Mouse (Mus musculus) intestine, postnatal 0 days (tissue): ENCODE data around the gene RPS10-NUDT3. TPM values are rescaled to one million over a fixed set of nuclear protein-coding genes. Genes with fewer than 3 reads are reported as not detected.
A peak's percentile ranks its signal among the peaks of the same experiment; 100 is the strongest.

Experiments used
- ATAC-seq: fragments of 200-750 bp; cut with Nextera tagmentation; 2 replicates; pipeline ENCODE4 v1.8.0; 2017; ENCODE audit warnings: mild to moderate bottlenecking, moderate TSS enrichment, moderate library complexity
- H3K27ac ChIP-seq: fragments of 300-500 bp; sonication (generic); 2 replicates; pipeline ENCODE4 v1.5.1; 2014; ENCODE audit warnings: mild to moderate bottlenecking, low read depth, low read length, moderate library complexity
- H3K27me3 ChIP-seq: fragments of 300-500 bp; sonication (generic); replicated peaks from 2 replicates; pipeline ENCODE4 v1.6.1; 2014; ENCODE audit warnings: low read length, mixed read lengths; ENCODE audit not compliant: control insufficient read depth, insufficient read depth
- H3K36me3 ChIP-seq: fragments of 300-500 bp; sonication (generic); 2 replicates; pipeline ENCODE4 v1.6.1; 2014; ENCODE audit warnings: mild to moderate bottlenecking, moderate library complexity; ENCODE audit not compliant: control insufficient read depth, insufficient read depth
- H3K4me1 ChIP-seq: fragments of 300-500 bp; sonication (generic); replicated peaks from 2 replicates; pipeline ENCODE4 v1.6.1; 2014; ENCODE audit warnings: antibody characterized with exemption, low read length, mixed read lengths; ENCODE audit not compliant: control insufficient read depth, insufficient read depth
- H3K4me2 ChIP-seq: fragments of 300-500 bp; sonication (generic); replicated peaks from 2 replicates; pipeline ENCODE4 v1.6.1; 2014; ENCODE audit warnings: low read depth, mild to moderate bottlenecking, moderate library complexity
- H3K4me3 ChIP-seq: fragments of 300-500 bp; sonication (generic); 2 replicates; pipeline ENCODE4 v1.5.1; 2014; ENCODE audit warnings: low read depth, low read length
- H3K9ac ChIP-seq: fragments of 300-500 bp; sonication (generic); 2 replicates; pipeline ENCODE4 v1.6.1; 2014; ENCODE audit warnings: mild to moderate bottlenecking, low read depth, low read length
- H3K9me3 ChIP-seq: fragments of 300-500 bp; sonication (generic); 2 replicates; pipeline ENCODE4 v1.6.1; 2016; ENCODE audit warnings: mixed run types; ENCODE audit not compliant: control insufficient read depth
- CTCF ChIP-seq: sonication (generic); IDR thresholded peaks from 2 replicates; pipeline ENCODE4 v1.5.1; 2016; ENCODE audit warnings: low read depth, mild to moderate bottlenecking, control low read depth, antibody characterized with exemption, moderate library complexity
- WGBS: fragments of 180-500 bp; shearing (Covaris S2); extraction: QIAGEN DNeasy Blood & Tissue Kit; methylation state at CpG from one replicate; pipeline ENCODE4 v1.1.7; 2014; 5-methylcytosine and 5-hydroxymethylcytosine counted together
- polyA plus RNA-seq: library from polyadenylated mRNA; unstranded; fragments of >200 nt; fragmentation: Nextera tagmentation; extraction: Ambion mirVana; gene quantifications from 2 replicates; pipeline ENCODE4 v1.2.1, GENCODE M21; 2015

RPS10-NUDT3 gene
- polyA plus RNA-seq, 1 experiment from 2014 or later: not detected

DNA sequence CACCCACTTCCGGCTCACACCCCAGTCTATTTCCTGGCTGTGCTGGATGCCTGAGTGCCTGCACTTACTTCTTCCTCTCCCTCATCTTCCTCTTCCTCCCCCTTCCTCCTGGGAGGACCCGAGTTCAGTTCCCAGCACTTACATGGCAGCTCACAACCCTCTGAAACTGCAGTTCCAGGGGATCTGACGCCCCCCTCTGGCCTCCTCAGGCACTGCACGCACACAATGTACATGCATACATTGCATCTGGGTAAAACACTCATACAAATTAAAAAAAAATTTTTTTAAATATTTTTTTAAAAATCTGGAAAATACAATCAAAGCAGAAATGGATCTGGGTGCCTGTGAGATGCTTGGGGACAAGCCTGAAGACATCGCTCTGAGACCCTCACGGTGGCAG lies 36.7 kb upstream of the RPS10-NUDT3 start:
- TF ChIP-seq CTCF: no peak
- H3K4me3 ChIP-seq: no peak overlapping the region
- ATAC-seq: no peak
- WGBS: 78% methylated on average over 6 of the region's 6 CpGs
- H3K9ac ChIP-seq: no peak overlapping the region
- no peaks in the 10 kb centered on the region for H3K36me3 ChIP-seq
- H3K9me3 ChIP-seq: no peaks in the 10 kb centered on the region
- no peaks in the 10 kb centered on the region for H3K4me1 ChIP-seq
- no peaks in the 10 kb centered on the region for H3K27me3 ChIP-seq
- H3K27ac ChIP-seq: no peak overlapping the region
- no peak overlapping the region for H3K4me2 ChIP-seq

DNA sequence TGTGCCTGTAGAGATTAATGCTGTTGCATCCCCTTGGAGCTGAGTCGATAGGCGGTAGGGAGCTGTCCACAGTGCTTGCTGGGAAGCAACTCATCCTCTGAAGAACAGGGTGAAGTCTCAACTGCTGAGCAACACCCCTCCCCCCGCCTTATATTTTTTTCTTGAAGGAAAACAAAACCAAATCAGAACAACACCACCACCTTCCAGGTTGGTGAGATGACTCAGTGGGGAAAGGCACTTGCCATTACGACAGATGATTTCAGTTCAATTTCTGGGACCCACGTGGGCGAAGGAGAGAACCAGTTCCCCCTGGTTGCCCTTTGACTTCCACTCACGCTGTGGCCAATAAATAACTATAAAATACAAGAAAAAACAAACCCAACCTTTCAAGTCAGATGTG lies 23.7 kb upstream of the RPS10-NUDT3 start:
- no peak for TF ChIP-seq CTCF
- Histone ChIP-seq H3K27me3 (peaks cover 30% of the 10 kb centered on the region), H3K27ac (no peak overlapping the region), H3K4me1 (no peaks in the 10 kb centered on the region), H3K9ac (no peak overlapping the region), H3K4me3 (no peak overlapping the region), H3K9me3 (no peaks in the 10 kb centered on the region), H3K4me2 (no peak overlapping the region), H3K36me3 (no peaks in the 10 kb centered on the region)
- 55% methylated on average over 7 of the region's 7 CpGs for WGBS
- no peak for ATAC-seq

DNA sequence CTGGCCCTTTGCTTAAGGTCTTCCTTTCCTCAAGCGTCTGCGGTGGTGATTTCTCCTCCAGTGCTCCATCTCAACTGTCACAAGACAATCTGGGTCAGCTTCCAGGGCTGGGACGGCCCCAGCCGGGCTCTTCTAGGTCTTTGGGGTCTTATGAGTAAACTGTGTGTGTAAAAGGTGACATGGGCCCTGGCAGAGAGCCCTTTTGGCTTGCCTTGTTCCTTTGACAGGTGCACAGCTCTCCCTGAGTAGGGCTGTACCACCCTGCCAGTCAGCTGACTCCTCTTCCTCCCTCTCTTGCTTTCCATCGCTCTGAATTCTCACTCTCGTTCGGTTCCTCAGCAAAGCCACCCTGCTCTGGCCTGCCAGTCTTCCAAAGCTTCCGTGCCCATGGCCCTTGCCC lies 22.1 kb upstream of the RPS10-NUDT3 start:
- H3K9ac ChIP-seq: no peak overlapping the region
- no peaks in the 10 kb centered on the region for H3K9me3 ChIP-seq
- H3K4me3 ChIP-seq: no peak overlapping the region
- WGBS: 69% methylated on average over 8 of the region's 8 CpGs
- no peaks in the 10 kb centered on the region for H3K36me3 ChIP-seq
- H3K27ac ChIP-seq: no peak overlapping the region
- H3K4me1 ChIP-seq: no peaks in the 10 kb centered on the region
- TF ChIP-seq CTCF: no peak
- ATAC-seq: no peak
- peaks cover 30% of the 10 kb centered on the region for H3K27me3 ChIP-seq
- H3K4me2 ChIP-seq: no peak overlapping the region

DNA sequence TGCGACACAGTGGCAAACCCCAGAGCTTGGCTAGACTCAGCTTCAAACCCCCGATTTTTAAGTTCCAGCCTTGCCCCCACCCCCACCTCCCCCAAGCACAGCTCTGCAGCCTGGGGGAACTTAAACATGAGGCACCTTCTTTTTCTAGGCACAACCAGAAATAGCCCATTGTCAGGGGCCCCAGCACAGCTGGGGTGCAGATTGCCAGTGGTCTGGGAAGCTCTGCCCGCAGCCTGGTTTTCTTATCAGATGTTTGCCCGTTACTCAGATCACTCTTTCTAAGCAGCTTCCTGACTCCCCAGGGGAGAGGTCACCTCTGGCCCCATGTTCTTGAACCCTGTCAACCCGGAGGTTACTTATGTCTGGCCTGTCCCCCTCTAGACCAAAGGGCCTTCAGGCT lies 21.4 kb upstream of the RPS10-NUDT3 start:
- ATAC-seq: no peak
- Histone ChIP-seq H3K4me2 (no peak overlapping the region), H3K9ac (no peak overlapping the region), H3K4me3 (no peak overlapping the region), H3K9me3 (no peaks in the 10 kb centered on the region), H3K4me1 (no peaks in the 10 kb centered on the region), H3K36me3 (no peaks in the 10 kb centered on the region), H3K27ac (no peak overlapping the region), H3K27me3 (peaks cover 30% of the 10 kb centered on the region)
- WGBS: 15% methylated on average over 5 of the region's 5 CpGs
- no peak for TF ChIP-seq CTCF

DNA sequence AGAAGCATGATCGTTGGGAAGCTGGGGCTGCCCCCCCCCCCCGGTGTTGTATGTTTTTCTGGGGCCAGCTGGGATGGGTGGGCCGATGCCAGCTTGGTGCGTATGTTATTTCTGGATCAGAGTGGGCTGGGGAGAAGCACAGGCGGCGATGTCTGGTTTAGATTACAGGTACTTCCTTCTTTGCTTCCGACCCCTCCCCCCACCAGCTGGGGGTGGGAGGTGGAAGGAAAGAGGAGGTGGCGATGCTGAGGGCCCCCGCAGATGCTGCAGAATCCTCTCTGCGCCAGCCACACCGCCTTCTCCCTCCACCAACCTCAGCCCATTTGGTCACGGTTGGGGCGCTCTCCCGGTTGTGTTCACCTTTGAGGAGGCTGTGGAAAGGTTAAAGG lies 21.0 kb upstream of the RPS10-NUDT3 start:
- ATAC-seq: no peak
- Histone ChIP-seq H3K36me3 (no peaks in the 10 kb centered on the region), H3K27ac (no peak overlapping the region), H3K9ac (no peak overlapping the region), H3K4me1 (no peaks in the 10 kb centered on the region), H3K27me3 (peaks cover 30% of the 10 kb centered on the region), H3K4me3 (peak overlapping the region; percentile 41; the same call in 1 of the 2 replicates), H3K4me2 (peak overlapping the region; percentile 65; the same call in 1 of the 2 replicates), H3K9me3 (no peaks in the 10 kb centered on the region)
- WGBS: 9% methylated on average over 14 of the region's 14 CpGs
- TF ChIP-seq CTCF: no peak

DNA sequence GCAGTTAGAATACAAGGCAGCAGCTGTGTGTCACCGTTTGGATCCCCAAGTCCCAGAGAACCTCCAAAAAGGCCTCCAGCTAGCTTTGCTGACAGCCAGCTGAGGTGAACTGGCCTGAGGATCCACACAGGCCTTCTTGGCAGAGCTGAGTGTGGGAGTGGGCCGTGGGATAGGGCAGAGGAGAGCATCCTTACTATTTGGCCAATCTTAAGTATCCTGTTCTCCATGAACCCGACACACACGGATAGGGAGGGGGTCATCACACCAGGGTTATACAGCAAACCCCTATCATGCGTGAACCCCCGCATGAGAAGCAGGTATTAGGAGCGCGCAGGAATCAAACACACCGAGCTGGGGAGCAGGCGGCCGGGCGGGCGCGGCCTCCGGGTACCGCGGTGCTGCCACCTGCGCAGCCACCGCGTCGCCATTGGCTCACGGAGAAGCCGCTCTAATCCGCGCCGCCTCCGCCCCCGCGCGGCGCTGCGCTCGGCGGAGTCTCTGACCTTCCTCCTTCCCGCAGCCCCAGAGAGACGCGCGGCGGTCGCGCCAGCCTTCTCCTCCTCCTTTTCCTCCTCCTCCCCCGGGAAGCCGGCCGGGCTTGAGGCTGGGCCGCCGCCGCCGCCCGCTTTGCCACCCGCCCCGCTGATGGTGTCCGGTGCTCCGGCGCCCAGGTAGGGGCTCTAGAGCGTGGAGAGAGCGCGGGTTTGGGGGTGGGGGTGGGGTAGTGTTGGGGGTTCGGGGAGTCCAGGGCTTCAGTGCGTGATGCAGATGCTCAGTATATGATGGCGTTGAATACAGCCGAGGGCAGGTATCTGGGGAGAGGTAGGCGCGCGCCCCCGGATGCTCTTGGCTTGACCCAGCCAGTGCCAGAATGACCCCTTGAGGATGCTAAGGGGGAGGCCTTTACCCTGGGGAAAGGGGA lies 20.3 kb upstream of the RPS10-NUDT3 start, which contains the start of gene Pacsin1:
Gene Pacsin1 (plus strand): TSS at position 421 of the 922 bp plus-strand sequence.
- Histone ChIP-seq H3K4me1 (no peaks in the 10 kb centered on the region), H3K9ac (peak within 1 kb of the TSS; percentile 22; the same call in 1 of the 2 replicates), H3K27me3 (peaks cover 30% of the 10 kb centered on the region), H3K9me3 (no peaks in the 10 kb centered on the region), H3K27ac (no peak within 1 kb of the TSS), H3K36me3 (no peaks in the 10 kb centered on the region), H3K4me3 (peak within 1 kb of the TSS; percentile 41), H3K4me2 (peak within 1 kb of the TSS; percentile 65)
- peak; percentile 14; the same call in 1 of the 2 replicates for TF ChIP-seq CTCF
- ATAC-seq: peak; percentile 50; the same call in 1 of the 2 replicates
- WGBS: 3% methylated on average over 60 of the region's 65 CpGs
